ENCODE assay signal across 17 mouse cellular contexts in the genomic region with DNA sequence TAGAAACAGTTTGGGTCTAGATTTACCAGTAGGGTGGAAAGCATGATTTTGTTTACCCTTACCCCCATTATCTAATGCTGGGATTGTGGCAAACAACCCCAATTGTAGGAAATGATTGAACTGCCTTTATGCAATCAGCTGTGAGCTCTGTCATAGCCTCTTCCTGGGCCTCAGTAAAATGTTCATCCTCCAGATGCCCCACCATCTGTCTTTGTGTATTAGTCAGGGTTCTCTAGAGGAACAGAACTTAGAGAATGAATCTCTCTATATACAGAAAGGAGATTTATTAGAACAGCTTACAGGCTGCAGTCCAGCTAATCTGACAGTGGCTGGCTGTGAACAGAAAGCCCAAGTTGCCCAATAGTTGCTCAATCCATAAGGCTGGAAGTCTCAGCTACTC.
DNase-seq lines count a peak whose midpoint lies in the region; ATAC-seq lines count a peak whose summit lies in the region.
"Had no signal": no experiment of that assay in that cellular context is flagged by ENCODE, and none has a peak within 500 bp of the region (broad histone marks: within the 10 kb centered on the region; RNA-seq: fewer than 3 reads in every experiment).

No protein-coding gene starts in this region.

- intact Hi-C loops in left cerebral cortex, postnatal 25 days (cut with DNase I) = no loop called here

- DNase-seq in frontal cortex, postnatal 25 days (ENCODE audit: low spot score in 2 of 2) = no peak
- peak; percentile 28 to 44 for DNase-seq in left cerebral cortex, postnatal 25 days (ENCODE audit: low spot score in 2 of 2)
- DNase-seq in left cerebral cortex, adult 11 months (ENCODE audit: low spot score) = no peak
- peak; percentile 57 to 60 for DNase-seq in layer of hippocampus, adult 8-10 months (ENCODE audit: low spot score in 2 of 2)
- DNase-seq in ovary, adult 18-20 months (ENCODE audit: low spot score) = no peak
- DNase-seq in MN1 (ENCODE audit: low spot score) = no peak
- DNase-seq: adrenal gland, postnatal 36 days; cerebellum, adult 2 months; gastrocnemius, postnatal 10 days; kidney, adult 11 months; kidney, postnatal 36 days; liver; lung, postnatal 4 days; midbrain, embryonic 14.5 days had no signal

- ATAC-seq in frontal cortex, adult (ENCODE audit: low TSS enrichment) = peak; percentile 50
- ATAC-seq: CD4-positive, CD25-positive, alpha-beta regulatory T cell, adult 4 months; forebrain, embryonic 16.5 days had no signal

Comparison
In these comparisons a context has a peak if more than half of its experiments do, and no peak if none do; other contexts are left out.
1. DNase-seq: peak in left cerebral cortex, postnatal 25 days (2 of 2) and layer of hippocampus, adult 8-10 months (2 of 2); none in frontal cortex, postnatal 25 days (0 of 2), left cerebral cortex, adult 11 months (single experiment), ovary, adult 18-20 months (single experiment) and MN1 (single experiment).